34 mouse cellular contexts compared by ENCODE assay signal in the genomic region with DNA sequence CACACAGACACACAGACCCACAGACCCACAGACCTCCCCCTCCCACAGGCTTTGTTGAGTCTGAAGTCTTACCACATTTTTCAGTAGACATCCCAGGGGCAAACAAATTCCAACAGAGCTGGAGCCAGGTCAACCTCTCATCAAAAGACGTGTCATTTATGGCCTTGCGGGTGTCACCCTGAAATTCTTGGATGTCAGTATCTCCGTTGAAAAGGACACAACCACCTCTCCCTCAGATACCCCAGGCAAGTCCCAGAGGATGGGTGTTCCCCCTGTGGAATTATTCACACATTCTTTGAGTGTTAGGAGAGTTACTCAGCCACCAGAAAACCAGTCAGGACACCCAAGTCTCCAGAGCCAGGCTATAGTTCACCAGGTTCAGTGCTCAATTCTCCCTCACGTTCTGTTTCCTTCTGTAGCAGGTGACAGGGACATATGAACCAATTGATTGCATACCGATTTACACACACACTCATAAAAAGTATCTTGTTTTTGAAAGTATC. TPM values are rescaled to one million over a fixed set of nuclear protein-coding genes. Genes with fewer than 3 reads are reported as not detected.
"Had no signal": no experiment of that assay in that cellular context is flagged by ENCODE, and none has a peak within 500 bp of the region (broad histone marks: within the 10 kb centered on the region; RNA-seq: fewer than 3 reads in every experiment).

No protein-coding gene starts in this region.

- H3K4me3 ChIP-seq: heart, adult 2 months; heart, embryonic 13.5 days; heart, embryonic 15.5 days; hindbrain, embryonic 13.5 days; hindbrain, embryonic 15.5 days; kidney, embryonic 15.5 days; limb, embryonic 10.5 days; limb, embryonic 12.5 days; liver, embryonic 13.5 days; liver, embryonic 15.5 days had no signal

- H3K27me3 ChIP-seq: heart, embryonic 13.5 days; heart, embryonic 15.5 days; hindbrain, embryonic 13.5 days; hindbrain, embryonic 15.5 days; kidney, embryonic 15.5 days; limb, embryonic 12.5 days had no signal

- H3K9me3 ChIP-seq: heart, embryonic 13.5 days; heart, embryonic 15.5 days; hindbrain, embryonic 13.5 days; hindbrain, embryonic 15.5 days; kidney, embryonic 15.5 days; limb, embryonic 10.5 days; limb, embryonic 12.5 days; liver, embryonic 13.5 days; liver, embryonic 15.5 days had no signal

- H3K36me3 ChIP-seq: heart, embryonic 13.5 days; heart, embryonic 15.5 days; hindbrain, embryonic 13.5 days; hindbrain, embryonic 15.5 days; kidney, embryonic 15.5 days; limb, embryonic 10.5 days; limb, embryonic 12.5 days; liver, embryonic 13.5 days; liver, embryonic 15.5 days had no signal

- H3K27ac ChIP-seq: heart, adult 2 months; heart, embryonic 13.5 days; heart, embryonic 15.5 days; hindbrain, embryonic 13.5 days; hindbrain, embryonic 15.5 days; hindbrain, postnatal 0 days; kidney, embryonic 15.5 days; kidney, postnatal 0 days; limb, embryonic 10.5 days; limb, embryonic 12.5 days; liver, embryonic 13.5 days; liver, embryonic 15.5 days had no signal

- H3K9ac ChIP-seq: heart, embryonic 13.5 days; heart, embryonic 15.5 days; hindbrain, embryonic 13.5 days; hindbrain, embryonic 15.5 days; kidney, embryonic 15.5 days; limb, embryonic 12.5 days; liver, embryonic 13.5 days; liver, embryonic 15.5 days had no signal

- ATAC-seq: hindbrain, postnatal 0 days; intestine, embryonic 16.5 days had no signal

- H3K4me2 ChIP-seq: heart, embryonic 11.5 days; heart, embryonic 13.5 days; heart, embryonic 15.5 days; hindbrain, embryonic 13.5 days; hindbrain, embryonic 15.5 days; kidney, embryonic 15.5 days; limb, embryonic 12.5 days; liver, embryonic 11.5 days; liver, embryonic 13.5 days; liver, embryonic 15.5 days had no signal

- DNase-seq: gastrocnemius, postnatal 14 days; gastrocnemius, postnatal 36 days; heart, adult 11 months; heart, adult 2 months; heart, postnatal 14 days; heart, postnatal 36 days; kidney, adult 11 months; kidney, adult 2 months; kidney, adult 9 months; kidney, postnatal 25 days; kidney, postnatal 4 days; layer of hippocampus, adult 9-11 months; layer of hippocampus, postnatal 36 days; liver; liver, embryonic 13.5 days had no signal

RNA-seq across cellular contexts. Expression of a gene that starts 9.3 kb away (rescaled TPM):
- total RNA-seq: gastrocnemius, adult 18-20 months; gastrocnemius, adult 8-10 months; gastrocnemius, postnatal 14 days; gastrocnemius, postnatal 36 days; heart, adult 2 months; heart, postnatal 14 days; heart, postnatal 36 days; hematopoietic stem cell, adult 5-6 weeks; layer of hippocampus, postnatal 36 days; left cerebral cortex, adult 18-20 months; left cerebral cortex, postnatal 10 days had no signal
- polyA plus RNA-seq: heart, adult 2 months; heart, embryonic 11.5 days; heart, embryonic 13.5 days; heart, postnatal 0 days; hindbrain, postnatal 0 days; kidney, adult 2 months; limb, embryonic 12.5 days; liver, embryonic 11.5 days; liver, embryonic 13.5 days; liver, embryonic 15.5 days had no signal
